Mouse (Mus musculus): Measurements from ENCODE around the gene Cers1.

DNA sequence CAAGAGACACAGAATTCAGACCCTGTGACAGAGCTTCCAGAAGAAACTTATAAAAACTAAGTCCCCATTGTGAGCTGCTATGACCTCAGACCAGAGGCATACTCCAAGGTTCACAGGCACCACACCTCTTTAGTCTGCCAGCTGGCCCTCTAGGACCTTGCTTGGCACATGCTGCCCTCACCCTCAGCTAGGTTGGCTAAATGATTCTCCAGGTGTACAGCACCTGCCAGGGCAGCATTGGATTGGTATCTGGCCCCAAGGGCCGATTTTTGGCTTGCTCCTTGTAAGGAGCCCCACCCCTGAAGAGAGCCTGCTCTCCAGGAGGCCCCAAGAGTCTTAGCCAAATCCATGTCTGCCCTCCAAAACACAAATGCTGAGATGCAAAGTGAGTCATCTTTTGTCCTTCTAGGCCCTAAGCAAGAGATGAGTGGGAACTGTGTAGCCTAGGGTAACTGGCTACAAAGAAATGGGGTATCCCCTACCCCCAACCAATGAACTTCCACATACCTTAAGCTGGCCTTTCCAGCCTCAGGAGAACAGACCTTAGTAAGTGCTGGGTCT lies 32.4 kb downstream of the Cers1 start:
- no peak for TF ChIP-seq CTCF (IDR thresholded peaks at IDR 0.05)
- TF ChIP-seq POLR2A (IDR thresholded peaks at IDR 0.05; ENCODE audit: insufficient read depth, low read depth, low read length): no peak
